Mouse (Mus musculus): ENCODE data around the gene Gpr107.

Gene Gpr107

DNA sequence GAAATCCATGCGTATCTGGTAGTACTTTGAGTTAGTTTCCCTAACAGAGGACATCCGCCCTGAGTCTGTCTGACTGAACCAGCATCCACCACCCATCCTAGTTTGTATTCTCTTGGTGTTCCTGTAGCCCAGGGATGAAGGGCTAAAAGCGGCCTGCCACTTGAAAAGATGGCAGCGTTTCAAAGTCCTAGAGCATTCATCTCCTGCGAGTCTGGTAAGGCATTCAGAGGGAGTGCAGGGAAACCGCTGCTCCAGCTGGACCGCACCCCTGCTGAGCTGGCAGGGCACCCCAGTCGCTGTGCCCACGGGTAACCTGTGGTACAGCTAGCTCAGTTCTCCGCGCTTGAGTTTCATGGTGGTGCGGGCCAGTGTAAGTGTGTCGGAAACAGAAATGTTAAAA is 32.3 kb upstream of the Gpr107 start:
- TF ChIP-seq GATA4 (IDR thresholded peaks at IDR 0.05; ENCODE audit: insufficient replicate concordance, low read length), result no peak

- no peak for TF ChIP-seq GATA4 (IDR thresholded peaks at IDR 0.05; ENCODE audit: insufficient replicate concordance, low read length)
Measured at GRCm38 (mm10) chr2:31121131-31121693, 30.9 kb upstream of the Gpr107 start.

- TF ChIP-seq GATA4 (IDR thresholded peaks at IDR 0.05; ENCODE audit: insufficient replicate concordance, low read length), result no peak
Measured at GRCm38 (mm10) chr2:31122806-31123205, 29.3 kb upstream of the Gpr107 start.

GRCm38 (mm10) chr2:31123493-31123892 is 28.6 kb upstream of the Gpr107 start:
- no peak for TF ChIP-seq GATA4 (IDR thresholded peaks at IDR 0.05; ENCODE audit: insufficient replicate concordance, low read length)

- no peak for TF ChIP-seq GATA4 (IDR thresholded peaks at IDR 0.05; ENCODE audit: insufficient replicate concordance, low read length)
Measured at GRCm38 (mm10) chr2:31124694-31125093, 27.4 kb upstream of the Gpr107 start.

DNA sequence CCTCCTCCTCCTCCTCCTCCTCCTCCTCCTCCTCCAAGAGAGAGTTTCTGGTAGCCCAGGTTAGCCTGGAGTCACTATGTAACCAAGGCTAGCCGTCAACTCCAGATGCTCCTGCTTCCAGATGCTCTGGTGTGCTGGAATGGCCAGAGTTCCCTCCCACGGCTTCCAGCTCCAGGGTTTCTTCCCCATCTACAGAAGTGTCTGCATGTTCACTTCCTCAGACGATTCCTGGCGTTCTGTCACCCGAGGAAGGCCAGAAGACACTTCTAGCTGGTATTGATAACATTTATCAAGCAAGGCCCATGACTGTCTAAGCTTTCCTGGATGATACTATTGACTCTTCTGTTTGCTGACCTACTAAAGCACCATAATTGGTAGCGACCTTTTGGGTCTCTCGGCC is 27.0 kb upstream of the Gpr107 start:
- no peak; the same call in 1 of the 2 replicates for TF ChIP-seq GATA4 (IDR thresholded peaks at IDR 0.05; ENCODE audit: insufficient replicate concordance, low read length)

DNA sequence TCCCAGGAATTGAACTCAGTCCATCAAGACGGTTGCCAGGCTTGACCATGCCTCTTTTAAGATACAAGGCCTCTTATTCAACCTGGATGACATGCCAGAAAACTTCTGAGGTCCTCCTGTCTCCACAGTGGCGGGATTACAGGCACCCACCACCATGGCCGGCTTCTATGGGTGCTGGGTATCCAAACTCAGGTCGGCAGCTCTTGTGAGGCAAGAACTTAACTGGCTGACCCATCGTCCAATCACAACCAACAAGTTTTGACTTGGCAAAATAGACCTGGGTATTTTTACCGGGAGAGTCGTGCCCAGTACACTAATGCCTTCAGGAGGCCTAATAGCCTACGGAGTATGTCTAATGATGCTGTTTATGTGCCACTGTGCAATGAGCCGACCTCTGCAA is 26.1 kb upstream of the Gpr107 start:
- no peak for TF ChIP-seq GATA4 (IDR thresholded peaks at IDR 0.05; ENCODE audit: insufficient replicate concordance, low read length)

- TF ChIP-seq GATA4 (IDR thresholded peaks at IDR 0.05; ENCODE audit: insufficient replicate concordance, low read length), result no peak
Measured at GRCm38 (mm10) chr2:31127219-31127618, 24.9 kb upstream of the Gpr107 start.

GRCm38 (mm10) chr2:31127899-31128298 is 24.2 kb upstream of the Gpr107 start:
- no peak for TF ChIP-seq GATA4 (IDR thresholded peaks at IDR 0.05; ENCODE audit: insufficient replicate concordance, low read length)

- peak; percentile 51; the same call in 1 of the 2 replicates for TF ChIP-seq GATA4 (IDR thresholded peaks at IDR 0.05; ENCODE audit: insufficient replicate concordance, low read length)
Measured at GRCm38 (mm10) chr2:31129742-31130518, 22.2 kb upstream of the Gpr107 start.

- no peak for TF ChIP-seq GATA4 (IDR thresholded peaks at IDR 0.05; ENCODE audit: insufficient replicate concordance, low read length)
Measured at GRCm38 (mm10) chr2:31130815-31131299, 21.3 kb upstream of the Gpr107 start.

DNA sequence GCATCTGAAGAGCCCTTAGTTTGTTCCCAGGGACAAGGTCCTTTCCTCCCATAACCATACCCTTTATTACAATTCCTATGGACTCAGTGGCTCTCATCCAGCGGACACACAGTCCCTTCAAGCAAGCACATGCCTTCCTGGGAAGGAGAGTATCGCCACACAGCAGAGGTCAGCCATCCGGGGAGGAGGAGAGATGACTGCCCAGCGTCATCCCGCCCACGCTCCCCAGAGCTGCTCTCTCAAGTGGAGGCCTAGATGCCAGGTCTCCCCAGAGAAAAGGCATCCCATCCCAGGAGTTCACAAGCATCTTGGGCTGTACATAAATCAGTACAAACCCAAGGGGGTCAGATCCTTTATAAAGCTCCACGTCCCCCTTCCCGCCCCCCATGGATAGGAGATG is 19.4 kb upstream of the Gpr107 start:
- TF ChIP-seq GATA4 (IDR thresholded peaks at IDR 0.05; ENCODE audit: insufficient replicate concordance, low read length), result no peak

DNA sequence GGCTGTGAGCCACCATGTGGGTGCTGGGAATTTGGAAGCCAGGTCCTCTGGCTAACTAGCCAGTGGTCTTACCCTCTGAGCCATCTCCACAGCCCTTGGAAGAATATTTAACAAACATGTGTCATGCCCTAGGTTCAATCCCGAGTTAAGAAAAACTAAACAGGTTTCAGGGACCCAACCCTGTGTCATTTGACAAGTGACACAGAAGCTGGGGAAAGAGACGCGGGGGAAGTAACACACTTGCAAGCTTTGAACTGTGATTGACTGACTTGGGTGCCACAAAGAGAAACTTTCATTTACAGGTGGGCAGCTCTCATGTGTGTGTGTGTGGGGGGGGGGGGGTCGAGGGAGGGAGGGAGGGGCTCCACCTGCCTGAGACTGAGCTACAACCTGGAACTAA is 18.1 kb upstream of the Gpr107 start:
- no peak for TF ChIP-seq GATA4 (IDR thresholded peaks at IDR 0.05; ENCODE audit: insufficient replicate concordance, low read length)

GRCm38 (mm10) chr2:31135512-31135931 is 16.6 kb upstream of the Gpr107 start:
- TF ChIP-seq GATA4 (IDR thresholded peaks at IDR 0.05; ENCODE audit: insufficient replicate concordance, low read length), result no peak; the same call in 1 of the 2 replicates

GRCm38 (mm10) chr2:31136338-31136737 is 15.8 kb upstream of the Gpr107 start:
- no peak for TF ChIP-seq GATA4 (IDR thresholded peaks at IDR 0.05; ENCODE audit: insufficient replicate concordance, low read length)

GRCm38 (mm10) chr2:31137018-31137590 is 15.0 kb upstream of the Gpr107 start:
- no peak for TF ChIP-seq GATA4 (IDR thresholded peaks at IDR 0.05; ENCODE audit: insufficient replicate concordance, low read length)

All from liver, adult (tissue).